Mouse (Mus musculus) CH12.LX (cell line): ENCODE results near the gene Gm17581.

Experiments used
- CTCF ChIP-seq, 2 experiments: IDR thresholded peaks in 1 of 2; conservative IDR thresholded peaks in 1 of 2; 2 replicates each; pipeline ENCODE4 v1.5.1; 2011 to 2012; ENCODE audit warnings: low read depth in 2 of 2, low read length in 2 of 2, improper control_type of control experiment in 1 of 2, inconsistent platforms in 1 of 2, mild to moderate bottlenecking in 1 of 2, moderate library complexity in 1 of 2
- EP300 ChIP-seq: IDR thresholded peaks from 2 replicates; pipeline ENCODE4 v1.6.1; 2011; ENCODE audit warnings: low read length, improper control_type of control experiment
- JUN ChIP-seq: IDR thresholded peaks from 2 replicates; pipeline ENCODE4 v1.6.1; 2011; ENCODE audit warnings: low read depth, mild to moderate bottlenecking, low read length, improper control_type of control experiment, moderate library complexity; ENCODE audit not compliant: insufficient read depth
- MAFK ChIP-seq: IDR thresholded peaks from 2 replicates; pipeline ENCODE4 v1.6.1; 2011; ENCODE audit warnings: low read length, improper control_type of control experiment; ENCODE audit not compliant: insufficient replicate concordance
- TBP ChIP-seq: conservative IDR thresholded peaks from 2 replicates; pipeline ENCODE4 v1.6.1; 2011; ENCODE audit warnings: low read depth, low read length, improper control_type of control experiment
- TCF12 ChIP-seq: IDR thresholded peaks from 2 replicates; pipeline ENCODE4 v1.6.1; 2014; ENCODE audit warnings: low read depth, mild to moderate bottlenecking, inconsistent platforms, low read length, improper control_type of control experiment
- USF2 ChIP-seq: conservative IDR thresholded peaks from 2 replicates; pipeline ENCODE4 v1.6.1; 2011; ENCODE audit warnings: low read depth, low read length, improper control_type of control experiment

- TF ChIP-seq MAFK: no peak
- TF ChIP-seq CTCF (conservative IDR thresholded peaks at IDR 0.05 in 1 of 2, IDR thresholded peaks at IDR 0.05 in 1 of 2; ENCODE audit: low read depth in 2 of 2, low read length in 2 of 2): no peak
- no peak for TF ChIP-seq EP300
- TF ChIP-seq USF2: no peak
- TF ChIP-seq JUN: no peak
- TF ChIP-seq TBP: no peak
- no peak for TF ChIP-seq TCF12
Observed at GRCm38 (mm10) chr2:155689211-155689610, 46.5 kb downstream of the Gm17581 start.
